Mouse (Mus musculus): ENCODE measurements at regions not wholly inside any gene's neighbourhood (a gene's known extent, or its start where the extent isn't known, plus 50 kb on each side); places are given as distances from the start of the nearest gene placed in this dataset.

- no peak for DNase-seq
These were observed 608.7 kb downstream of the Vrk1 start for GRCm38 (mm10) chr12:106618684-106619083.

- DNase-seq = no peak
These were observed 616.8 kb downstream of the Vrk1 start for GRCm38 (mm10) chr12:106626786-106627185.

GRCm38 (mm10) chr12:106632566-106632965, 622.5 kb downstream of the Vrk1 start:
- DNase-seq = no peak

- no peak for DNase-seq
These were observed 623.1 kb downstream of the Vrk1 start for GRCm38 (mm10) chr12:106633096-106633495.

- DNase-seq = no peak
These were observed 648.3 kb downstream of the Vrk1 start for GRCm38 (mm10) chr12:106658317-106658716.

GRCm38 (mm10) chr12:106673232-106673766, 663.3 kb downstream of the Vrk1 start:
- DNase-seq = no peak

- DNase-seq = no peak
These were observed 664.7 kb downstream of the Vrk1 start for GRCm38 (mm10) chr12:106674741-106675140.

GRCm38 (mm10) chr12:106676136-106676535, 666.1 kb downstream of the Vrk1 start:
- DNase-seq = no peak

- DNase-seq = no peak
These were observed 666.5 kb downstream of the Vrk1 start for GRCm38 (mm10) chr12:106676566-106676965.

GRCm38 (mm10) chr12:106685986-106686385, 676.0 kb downstream of the Vrk1 start:
- no peak for DNase-seq

- DNase-seq = no peak
These were observed 677.7 kb downstream of the Vrk1 start for GRCm38 (mm10) chr12:106687751-106688150.

- DNase-seq = peak; percentile 18
These were observed 678.2 kb downstream of the Vrk1 start for GRCm38 (mm10) chr12:106688156-106688740.

GRCm38 (mm10) chr12:106702958-106703357, 692.9 kb downstream of the Vrk1 start:
- no peak for DNase-seq

- no peak for DNase-seq
These were observed 711.4 kb downstream of the Vrk1 start for GRCm38 (mm10) chr12:106721271-106722009.

- no peak for DNase-seq
These were observed 712.0 kb downstream of the Vrk1 start for GRCm38 (mm10) chr12:106722010-106722362.

- DNase-seq = no peak
These were observed 712.7 kb downstream of the Vrk1 start for GRCm38 (mm10) chr12:106722761-106723160.

- DNase-seq = no peak
These were observed 716.9 kb downstream of the Vrk1 start for GRCm38 (mm10) chr12:106726920-106727319.

- DNase-seq = no peak
These were observed 717.5 kb downstream of the Vrk1 start for GRCm38 (mm10) chr12:106727486-106727885.

- DNase-seq = no peak
These were observed 719.7 kb downstream of the Vrk1 start for GRCm38 (mm10) chr12:106729686-106730085.

- no peak for DNase-seq
These were observed 722.3 kb downstream of the Vrk1 start for GRCm38 (mm10) chr12:106732108-106732857.

GRCm38 (mm10) chr12:106748765-106749164, 738.7 kb downstream of the Vrk1 start:
- DNase-seq = no peak

GRCm38 (mm10) chr12:106763552-106763951, 724.9 kb upstream of the 3110018I06Rik start:
- DNase-seq = no peak

GRCm38 (mm10) chr12:106764516-106764915, 723.9 kb upstream of the 3110018I06Rik start:
- DNase-seq = no peak

GRCm38 (mm10) chr12:106773536-106773935, 714.9 kb upstream of the 3110018I06Rik start:
- no peak for DNase-seq
